Mouse (Mus musculus) midbrain, embryonic 12.5 days (tissue): ENCODE measurements around the gene Ralgps2. TPM values are rescaled to one million over a fixed set of nuclear protein-coding genes. Genes with fewer than 3 reads are reported as not detected.

ENCODE experiments used
- ATAC-seq: fragments of 200-750 bp; cut with Nextera tagmentation; 2 replicates; pipeline ENCODE4 v1.8.0; 2017; ENCODE audit warnings: low read depth, moderate TSS enrichment, moderate library complexity; ENCODE audit not compliant: low FRiP score
- H3K27ac ChIP-seq: fragments of 300-500 bp; sonication (generic); replicated peaks from 2 replicates; pipeline ENCODE4 v1.5.1; 2016; ENCODE audit warnings: mild to moderate bottlenecking
- H3K27me3 ChIP-seq: fragments of 300-500 bp; sonication (generic); 2 replicates; pipeline ENCODE4 v1.6.1; 2016; ENCODE audit warnings: mild to moderate bottlenecking
- H3K36me3 ChIP-seq: fragments of 300-500 bp; sonication (generic); 2 replicates; pipeline ENCODE4 v1.6.1; 2016
- H3K4me1 ChIP-seq: fragments of 300-500 bp; sonication (generic); 2 replicates; pipeline ENCODE4 v1.6.1; 2016
- H3K4me2 ChIP-seq: fragments of 300-500 bp; sonication (generic); replicated peaks from 2 replicates; pipeline ENCODE4 v1.6.1; 2016; ENCODE audit warnings: mild to moderate bottlenecking, moderate library complexity
- H3K4me3 ChIP-seq: fragments of 300-500 bp; sonication (generic); 2 replicates; pipeline ENCODE4 v1.5.1; 2016; ENCODE audit warnings: mild to moderate bottlenecking
- H3K9ac ChIP-seq: fragments of 300-500 bp; sonication (generic); replicated peaks from 2 replicates; pipeline ENCODE4 v1.6.1; 2016; ENCODE audit warnings: mild to moderate bottlenecking, moderate library complexity
- H3K9me3 ChIP-seq: fragments of 300-500 bp; sonication (generic); 2 replicates; pipeline ENCODE4 v1.6.1; 2016; ENCODE audit warnings: mild to moderate bottlenecking
- WGBS: fragments of 180-500 bp; shearing (Covaris S2); methylation state at CpG from one replicate; pipeline ENCODE4 v1.1.7; 2016; 5-methylcytosine and 5-hydroxymethylcytosine counted together
- polyA plus RNA-seq: library from polyadenylated mRNA; unstranded; fragments of >200 nt; fragmentation: Nextera tagmentation; extraction: Ambion mirVana; gene quantifications from 2 replicates; pipeline ENCODE4 v1.2.1, GENCODE M21; 2016

Gene Ralgps2
- 112 and 125 TPM in 2 replicates for polyA plus RNA-seq

DNA sequence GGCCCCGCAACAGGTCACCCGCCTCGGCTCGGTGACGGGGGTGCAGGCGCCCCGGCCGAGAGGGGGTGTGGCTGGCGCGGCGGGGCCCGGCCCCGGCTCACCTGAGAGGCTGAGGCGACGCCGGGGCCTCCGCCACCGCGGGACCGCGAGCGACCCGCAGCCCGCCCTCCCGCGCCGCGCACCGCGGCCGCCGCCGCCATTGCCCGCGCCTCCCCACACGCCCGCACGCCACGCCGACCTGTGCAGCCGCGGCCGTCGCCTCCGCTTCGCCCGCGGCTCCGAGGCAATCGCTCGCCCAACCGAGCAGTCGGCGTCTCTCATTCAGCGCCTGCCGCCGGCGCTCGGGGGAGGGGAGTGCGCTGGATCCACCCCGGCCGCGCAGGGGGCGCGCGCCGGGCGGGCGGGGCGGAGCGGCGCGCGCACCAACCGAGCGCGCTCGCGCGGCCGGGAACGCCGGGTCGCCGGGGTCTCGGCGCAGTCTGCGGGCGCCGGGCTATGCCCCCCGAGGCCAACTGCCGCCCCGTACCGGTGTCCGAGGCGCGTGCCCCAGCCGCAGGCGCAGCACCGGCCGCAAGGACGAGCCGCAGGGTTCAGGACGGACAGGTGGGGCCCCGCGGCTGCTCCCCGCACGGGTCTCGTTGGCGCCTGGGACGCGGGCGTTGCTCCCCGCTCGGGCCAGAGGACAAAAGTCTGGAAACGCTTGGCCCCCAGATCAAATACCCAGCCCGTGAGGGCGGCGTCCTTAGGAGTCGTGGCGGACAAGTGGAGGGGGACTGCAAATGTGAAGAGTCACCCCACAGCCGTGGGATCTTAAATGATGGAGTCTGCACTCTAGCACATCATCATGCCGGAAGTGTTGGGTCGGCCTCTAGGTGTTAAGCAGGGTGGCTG, at the start of gene Ralgps2:
Ralgps2 (minus strand) TSS at position 376 of the 891 bp plus-strand sequence.
- Histone ChIP-seq H3K36me3 (no peaks in the 10 kb centered on the region), H3K4me1 (peaks cover 16% of the 10 kb centered on the region; the same call in 1 of the 2 replicates), H3K27ac (peak within 1 kb of the TSS; percentile 97), H3K9ac (peak within 1 kb of the TSS; percentile 96), H3K4me3 (peak within 1 kb of the TSS; percentile 98), H3K4me2 (peak within 1 kb of the TSS; percentile 76), H3K9me3 (no peaks in the 10 kb centered on the region), H3K27me3 (peaks cover 5% of the 10 kb centered on the region; the same call in 1 of the 2 replicates)
- peak; percentile 83 for ATAC-seq
- whole genome bisulfite sequencing, result under 1% methylated on average over 69 of the region's 124 CpGs

DNA sequence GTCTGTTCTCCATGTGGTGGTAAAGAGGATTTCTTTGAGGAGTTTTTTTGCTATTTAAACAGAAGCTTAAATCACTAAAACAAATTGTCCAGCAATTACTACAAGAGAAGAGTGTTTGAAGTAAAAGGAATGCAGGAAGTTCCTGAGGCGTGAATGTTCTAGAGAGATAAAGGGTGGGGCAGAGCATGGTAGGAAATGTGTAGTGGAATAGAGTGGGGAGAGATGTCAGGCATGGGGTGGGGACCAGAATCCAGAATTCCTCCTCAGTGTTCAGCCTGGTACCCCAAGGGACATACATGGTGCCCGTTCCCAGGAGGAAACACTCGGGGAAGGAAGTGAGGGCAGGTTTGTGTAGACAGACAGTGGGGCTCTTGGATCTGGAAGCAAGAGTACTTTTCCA, 48.1 kb upstream of the Ralgps2 start:
- Histone ChIP-seq H3K9ac (no peak overlapping the region), H3K4me1 (peaks cover 32% of the 10 kb centered on the region), H3K27ac (no peak overlapping the region), H3K27me3 (no peaks in the 10 kb centered on the region), H3K4me2 (no peak overlapping the region), H3K36me3 (no peaks in the 10 kb centered on the region), H3K9me3 (no peaks in the 10 kb centered on the region), H3K4me3 (no peak overlapping the region)
- no peak for ATAC-seq
- 83% methylated on average over 3 of the region's 3 CpGs for WGBS

DNA sequence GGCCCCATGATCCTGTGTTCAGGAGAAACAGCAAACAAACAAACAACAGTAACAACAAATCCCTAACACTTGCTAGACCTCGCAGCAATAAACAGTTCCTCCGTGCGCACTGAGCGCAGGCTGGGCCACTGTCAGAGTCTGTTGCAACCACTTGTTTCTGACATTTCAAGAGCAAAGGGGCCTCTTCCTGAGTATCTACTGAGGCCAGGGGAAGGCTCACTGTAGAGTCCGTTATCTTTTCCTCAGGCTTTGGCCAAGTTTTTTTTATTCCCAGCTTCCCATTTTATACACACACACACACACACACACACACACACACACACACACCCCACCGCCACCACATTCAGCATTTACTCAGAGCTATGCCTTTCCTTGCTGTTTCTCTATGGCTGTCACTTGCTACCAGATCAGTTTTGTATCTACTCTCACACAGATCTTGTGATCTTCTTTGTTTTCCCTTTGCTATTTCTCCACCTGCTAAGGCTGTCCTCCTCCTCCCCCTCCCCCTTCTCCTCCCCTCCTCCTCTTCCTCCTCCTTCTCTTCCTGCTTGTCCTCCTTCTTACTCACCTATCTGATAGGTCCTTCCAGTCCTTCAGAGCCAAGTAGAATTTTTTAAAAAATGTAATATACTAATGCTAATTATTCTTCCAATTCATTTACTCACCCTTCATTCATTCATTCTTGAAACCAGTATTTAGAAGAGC, 47.4 kb upstream of the Ralgps2 start:
- Histone ChIP-seq H3K27ac (no peak overlapping the region), H3K4me1 (peaks cover 26% of the 10 kb centered on the region), H3K36me3 (no peaks in the 10 kb centered on the region), H3K27me3 (no peaks in the 10 kb centered on the region), H3K4me2 (no peak overlapping the region), H3K4me3 (no peak overlapping the region), H3K9ac (no peak overlapping the region), H3K9me3 (no peaks in the 10 kb centered on the region)
- ATAC-seq, result no peak
- WGBS, result 83% methylated on average over 6 of the region's 6 CpGs

DNA sequence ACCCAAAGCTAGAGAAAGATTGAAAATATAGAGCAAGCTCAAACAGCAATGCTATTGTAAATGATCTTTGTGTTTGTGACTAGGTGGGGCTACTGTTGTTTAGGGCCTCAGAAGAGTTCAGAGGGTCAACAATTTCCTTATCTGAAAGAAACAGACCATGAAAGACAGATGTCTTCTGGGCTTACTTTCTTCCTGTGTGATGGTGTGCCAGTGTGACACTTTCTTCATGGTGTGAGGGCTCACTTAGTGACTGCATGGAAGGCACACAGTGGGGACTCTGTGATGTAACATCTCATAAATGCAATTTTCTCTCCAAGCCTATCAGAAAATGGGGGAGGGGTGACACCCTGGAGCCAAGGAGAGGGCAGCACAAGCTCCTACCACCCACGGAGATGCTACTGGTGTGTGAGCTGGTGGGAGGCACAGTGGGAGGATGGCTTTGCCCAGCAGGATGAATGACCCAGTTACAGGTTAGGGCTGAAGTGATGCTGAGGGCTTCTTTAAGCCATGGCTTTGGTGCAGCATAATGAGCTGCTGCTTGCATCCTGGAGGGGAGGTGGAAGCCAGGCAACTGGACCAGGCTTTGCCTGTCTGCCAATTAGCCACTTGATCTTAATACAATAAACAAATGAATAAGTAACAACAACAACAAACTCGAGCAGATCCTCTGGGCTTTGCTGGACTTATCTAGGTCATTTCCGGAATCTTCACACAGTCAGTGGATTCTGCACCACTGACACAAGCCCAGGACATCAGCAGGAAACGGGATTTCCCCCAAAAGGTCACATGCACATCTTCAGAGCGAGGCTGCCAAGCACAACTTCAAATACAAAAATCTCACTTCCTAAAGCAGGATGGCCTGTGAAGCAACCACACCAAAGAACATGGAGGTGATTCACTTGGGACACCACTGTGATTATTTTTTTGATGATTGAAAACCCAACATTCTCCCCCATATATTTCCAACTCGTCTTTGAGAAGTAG, 46.5 kb upstream of the Ralgps2 start:
- no peak overlapping the region for H3K27ac ChIP-seq
- 43% methylated on average over 6 of the region's 6 CpGs for WGBS

DNA sequence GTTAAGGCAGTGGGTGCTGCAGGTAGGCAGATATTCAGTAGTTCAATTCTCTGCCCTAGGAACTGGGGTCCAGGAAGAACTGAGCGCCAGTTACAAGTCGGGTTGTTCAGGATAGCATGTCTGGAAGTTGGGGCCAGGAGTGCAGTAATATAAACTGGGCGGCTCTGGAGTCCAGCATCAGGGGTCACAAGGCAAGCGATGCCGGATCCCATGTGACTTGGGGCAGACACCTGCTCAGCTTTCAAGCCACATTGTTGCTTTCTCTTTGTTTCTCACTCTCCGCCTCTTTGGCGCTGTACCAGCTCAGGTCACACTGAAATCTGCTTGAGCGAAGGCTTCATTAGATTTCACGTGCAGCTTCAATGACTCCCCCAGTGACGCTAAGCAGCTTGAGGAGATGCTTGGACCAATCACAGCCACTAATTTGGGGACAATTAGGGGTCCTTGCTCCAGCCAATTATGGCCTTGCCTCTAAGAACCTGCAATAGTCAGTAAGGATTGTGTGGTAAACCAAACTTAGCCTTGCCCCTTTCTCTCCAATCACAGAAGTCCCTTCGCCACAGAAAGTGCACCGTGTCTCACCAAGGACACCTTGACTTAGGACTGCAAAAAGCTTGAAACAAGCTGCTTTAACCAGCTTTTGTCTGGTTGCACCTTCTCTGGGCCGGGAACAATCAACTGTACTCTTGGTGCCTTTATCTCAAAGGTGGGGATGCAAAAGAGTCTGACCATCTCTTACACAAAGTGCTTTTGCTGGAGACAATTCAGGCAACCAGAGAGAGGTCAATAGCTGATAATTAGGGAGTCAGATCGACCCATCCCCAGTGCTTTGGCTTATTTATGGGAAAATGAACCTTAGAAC, 43.8 kb upstream of the Ralgps2 start:
- Histone ChIP-seq H3K4me1 (peaks cover 10% of the 10 kb centered on the region; the same call in 1 of the 2 replicates), H3K36me3 (no peaks in the 10 kb centered on the region), H3K27ac (no peak overlapping the region), H3K9me3 (no peaks in the 10 kb centered on the region), H3K9ac (no peak overlapping the region), H3K27me3 (no peaks in the 10 kb centered on the region), H3K4me2 (no peak overlapping the region), H3K4me3 (no peak overlapping the region)
- WGBS, result 72% methylated on average over 14 of the region's 14 CpGs
- ATAC-seq, result no peak; the same call in 1 of the 2 replicates

More for the DNA sequence above, 46.5 kb upstream of the Ralgps2 start:
- Histone ChIP-seq H3K9ac (no peak overlapping the region), H3K4me3 (no peak overlapping the region), H3K36me3 (no peaks in the 10 kb centered on the region), H3K4me1 (peaks cover 26% of the 10 kb centered on the region), H3K27me3 (no peaks in the 10 kb centered on the region), H3K4me2 (no peak overlapping the region), H3K9me3 (no peaks in the 10 kb centered on the region)
- ATAC-seq, result no peak

DNA sequence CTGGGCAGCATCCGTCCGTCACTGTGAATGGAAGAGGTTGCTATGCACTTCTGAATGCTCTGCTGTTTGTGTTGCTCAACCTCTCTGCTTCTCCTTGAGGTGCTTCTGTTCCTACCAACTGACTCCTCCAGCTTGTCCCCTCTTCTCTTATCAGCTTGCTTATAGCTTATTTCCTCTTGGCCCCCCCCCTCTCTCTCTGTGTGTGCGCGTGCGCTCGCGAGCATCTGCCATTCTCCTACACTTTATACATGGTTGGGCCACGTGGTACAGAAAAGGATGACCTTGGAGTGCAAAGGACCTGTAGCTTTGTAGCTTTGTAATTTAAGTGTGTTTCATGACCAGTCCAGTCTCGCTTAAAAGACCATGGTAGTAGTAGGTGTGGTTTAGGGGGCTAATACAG, 42.5 kb upstream of the Ralgps2 start:
- Histone ChIP-seq H3K4me3 (no peak overlapping the region), H3K27me3 (no peaks in the 10 kb centered on the region), H3K4me1 (peaks cover 10% of the 10 kb centered on the region; the same call in 1 of the 2 replicates), H3K9ac (no peak overlapping the region), H3K36me3 (no peaks in the 10 kb centered on the region), H3K27ac (no peak overlapping the region), H3K9me3 (no peaks in the 10 kb centered on the region), H3K4me2 (no peak overlapping the region)
- no peak for ATAC-seq
- 84% methylated on average over 9 of the region's 9 CpGs for WGBS

DNA sequence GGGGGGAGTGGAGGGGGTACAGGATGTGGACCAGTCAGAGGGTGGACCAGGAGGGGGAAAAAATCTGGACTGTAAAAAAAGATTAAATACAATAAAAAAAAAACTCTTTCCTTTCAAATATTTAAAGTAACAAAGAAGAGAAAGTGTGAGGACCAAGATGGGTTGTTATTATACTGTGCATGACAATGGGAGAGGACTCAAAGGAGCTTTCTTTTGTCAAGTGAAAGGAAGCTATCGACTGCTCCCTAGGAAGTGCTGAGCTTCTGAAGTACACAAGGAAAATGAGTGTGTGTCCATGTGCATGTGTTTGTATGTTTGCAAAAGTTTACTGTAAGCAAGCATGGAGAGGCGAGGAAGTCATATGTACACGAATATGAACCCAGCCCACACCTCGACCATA, 40.3 kb upstream of the Ralgps2 start:
- no peak overlapping the region for H3K9ac ChIP-seq
- no peak overlapping the region for H3K27ac ChIP-seq
- peaks cover 7% of the 10 kb centered on the region; the same call in 1 of the 2 replicates for H3K4me1 ChIP-seq
- no peak overlapping the region for H3K4me2 ChIP-seq
- no peak for ATAC-seq
- no peaks in the 10 kb centered on the region for H3K9me3 ChIP-seq
- 86% methylated on average over 4 of the region's 4 CpGs for WGBS
- H3K36me3 ChIP-seq, result no peaks in the 10 kb centered on the region
- no peak overlapping the region for H3K4me3 ChIP-seq
- no peaks in the 10 kb centered on the region for H3K27me3 ChIP-seq

DNA sequence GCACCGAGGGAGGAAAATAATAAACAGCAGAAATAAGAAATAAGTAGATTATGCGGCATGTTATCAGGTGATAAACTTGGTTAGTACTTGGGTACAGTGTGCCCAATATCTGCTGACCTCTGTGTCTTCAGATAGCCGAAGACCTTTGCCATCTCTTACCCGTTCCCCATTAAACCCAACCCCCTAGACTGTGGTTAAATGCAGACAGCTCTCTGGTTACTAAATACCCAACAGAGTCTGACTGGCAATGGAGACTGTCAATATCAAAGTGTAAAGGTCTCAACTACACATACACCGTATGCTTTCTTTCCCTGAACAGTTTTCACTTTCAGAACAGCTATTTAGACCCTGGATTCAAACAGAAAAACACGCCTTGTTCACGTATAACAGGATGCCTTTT, 39.2 kb upstream of the Ralgps2 start:
- Histone ChIP-seq H3K4me1 (peaks cover 7% of the 10 kb centered on the region; the same call in 1 of the 2 replicates), H3K4me2 (no peak overlapping the region), H3K4me3 (no peak overlapping the region), H3K9ac (no peak overlapping the region), H3K27ac (no peak overlapping the region), H3K27me3 (no peaks in the 10 kb centered on the region), H3K9me3 (no peaks in the 10 kb centered on the region), H3K36me3 (no peaks in the 10 kb centered on the region)
- ATAC-seq, result no peak
- 92% methylated on average over 7 of the region's 7 CpGs for WGBS

DNA sequence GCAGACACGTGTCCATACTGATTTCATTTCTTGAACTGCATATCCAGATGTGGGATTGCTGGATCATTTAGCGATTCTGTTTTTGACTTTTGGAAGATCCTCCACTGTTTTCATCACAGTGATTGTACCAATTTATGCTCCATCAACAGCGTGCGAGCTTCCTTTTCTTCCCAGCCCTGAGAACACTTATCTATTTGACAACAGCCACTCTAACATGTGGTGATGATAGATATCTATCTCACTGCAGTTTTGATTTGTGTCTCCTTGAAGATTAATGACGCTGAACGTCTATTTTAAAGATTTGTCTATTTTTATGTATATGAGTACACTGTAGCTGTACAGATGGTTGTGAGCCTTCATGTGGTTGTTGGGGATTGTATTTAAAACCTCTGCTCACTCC, 34.4 kb upstream of the Ralgps2 start:
- no peak for ATAC-seq

DNA sequence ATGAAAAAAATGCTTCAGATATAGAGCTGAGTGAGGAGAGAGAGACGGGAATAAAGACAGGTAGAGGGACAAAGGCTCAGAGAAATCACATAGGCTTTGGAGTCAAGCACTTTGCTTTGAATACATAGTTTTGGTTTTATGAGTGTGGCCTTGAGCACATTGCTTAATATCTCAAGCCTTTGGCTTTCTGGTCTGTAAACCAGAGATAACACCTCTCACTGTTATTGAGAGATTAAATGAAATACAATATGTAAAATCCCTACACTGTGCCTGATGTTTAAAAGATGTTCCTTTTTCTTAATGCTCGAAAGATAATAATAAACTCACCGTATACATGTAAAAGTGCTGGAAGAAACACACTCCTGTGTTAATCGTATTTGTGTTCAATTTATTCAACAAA, 33.0 kb upstream of the Ralgps2 start:
- Histone ChIP-seq H3K9me3 (no peaks in the 10 kb centered on the region), H3K4me3 (no peak overlapping the region), H3K4me1 (no peaks in the 10 kb centered on the region), H3K9ac (no peak overlapping the region), H3K27ac (no peak overlapping the region), H3K27me3 (no peaks in the 10 kb centered on the region), H3K36me3 (no peaks in the 10 kb centered on the region), H3K4me2 (no peak overlapping the region)
- WGBS, result 95% methylated on average over 4 of the region's 4 CpGs
- no peak for ATAC-seq

More for the DNA sequence above, 34.4 kb upstream of the Ralgps2 start:
- H3K9me3 ChIP-seq, result no peaks in the 10 kb centered on the region
- H3K36me3 ChIP-seq, result no peaks in the 10 kb centered on the region
- 92% methylated on average over 6 of the region's 6 CpGs for WGBS
- H3K4me1 ChIP-seq, result no peaks in the 10 kb centered on the region
- no peaks in the 10 kb centered on the region for H3K27me3 ChIP-seq
- H3K9ac ChIP-seq, result no peak overlapping the region
- H3K4me2 ChIP-seq, result no peak overlapping the region
- H3K4me3 ChIP-seq, result no peak overlapping the region
- no peak overlapping the region for H3K27ac ChIP-seq
